Mouse (Mus musculus) small intestine, adult 2 months (tissue): ENCODE data around the gene Sp140.
"Not testable (repeated sequence)": the region's sequence is repeated elsewhere in the genome, so short reads cannot be mapped to it uniquely, and the experiment has no call there.

Experiments
- CTCF ChIP-seq: fragments of 200-500 bp; IDR thresholded peaks from 2 replicates; pipeline ENCODE4 v1.5.1; 2012; ENCODE audit warnings: low read depth, mild to moderate bottlenecking, control low read depth, inconsistent platforms, low read length, moderate library complexity, mixed read lengths; ENCODE audit not compliant: insufficient replicate concordance, insufficient read length; ENCODE audit errors: extremely low read depth
- POLR2A ChIP-seq: fragments of 200-500 bp; IDR thresholded peaks from 2 replicates; pipeline ENCODE4 v1.6.1; 2012; ENCODE audit warnings: low read depth, mild to moderate bottlenecking, control low read depth, inconsistent platforms, low read length, moderate library complexity

DNA sequence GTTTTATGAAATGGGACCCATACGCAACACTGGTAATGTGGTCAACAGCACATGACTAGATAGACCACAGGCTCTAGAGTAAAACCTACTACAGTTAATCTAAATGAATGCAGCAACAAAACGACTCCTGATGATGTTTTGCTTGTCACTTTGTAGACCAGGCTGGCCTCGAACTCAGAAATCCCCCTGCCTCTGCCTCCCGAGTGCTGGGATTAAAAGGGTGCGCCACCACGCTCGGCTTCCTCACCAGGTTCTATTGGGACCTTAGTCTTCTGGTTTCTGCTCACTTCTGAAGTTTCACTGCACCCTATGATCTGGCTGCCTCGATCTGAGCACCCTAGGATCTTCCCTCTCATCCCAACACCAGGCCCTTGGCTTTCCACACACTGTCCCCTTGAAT is 7.7 kb upstream of the Sp140 start:
- not testable (repeated sequence) for TF ChIP-seq POLR2A, CTCF
